Mouse (Mus musculus): ENCODE results near the gene Ccdc61. TPM values are rescaled to one million over a fixed set of nuclear protein-coding genes. Genes with fewer than 3 reads are reported as not detected.
A peak's percentile ranks its signal among the peaks of the same experiment; 100 is the strongest.

Ccdc61 gene
- polyA plus RNA-seq, 1 experiment from 2014 or later, result 8.4 TPM

GRCm38 (mm10) chr7:18922807-18923206, 12.6 kb upstream of the Ccdc61 start:
- peaks cover 48% of the 10 kb centered on the region for H3K27me3 ChIP-seq (ENCODE audit: control insufficient read depth, insufficient read depth, low read depth, low read length)
- no peaks in the 10 kb centered on the region for H3K4me1 ChIP-seq (ENCODE audit: control insufficient read depth, low read depth, low read length)
- no peak overlapping the region for H3K4me2 ChIP-seq (ENCODE audit: low read depth, low read length)
- no peaks in the 10 kb centered on the region for H3K36me3 ChIP-seq (ENCODE audit: control insufficient read depth, insufficient read depth)
- H3K9me3 ChIP-seq (replicated peaks; ENCODE audit: control insufficient read depth, low read length), result no peaks in the 10 kb centered on the region
- WGBS (ENCODE audit: insufficient replicate concordance), result 36% methylated on average over 5 of the region's 5 CpGs
- no peak overlapping the region for H3K9ac ChIP-seq (ENCODE audit: low read depth, low read length)
- no peak for ATAC-seq (ENCODE audit: low read depth)
- H3K27ac ChIP-seq (ENCODE audit: low read length), result no peak overlapping the region
- H3K4me3 ChIP-seq (ENCODE audit: low read depth, low read length), result no peak overlapping the region

- no peak overlapping the region for H3K4me3 ChIP-seq (ENCODE audit: low read depth, low read length)
- H3K27ac ChIP-seq (ENCODE audit: low read length), result no peak overlapping the region
- no peak overlapping the region for H3K9ac ChIP-seq (ENCODE audit: low read depth, low read length)
- H3K4me2 ChIP-seq (ENCODE audit: low read depth, low read length), result no peak overlapping the region
- 0 out of 2 replicates have a peak, but pooled peaks have one; percentile 32 for ATAC-seq (ENCODE audit: low read depth)
- H3K27me3 ChIP-seq (ENCODE audit: control insufficient read depth, insufficient read depth, low read depth, low read length), result peaks cover 31% of the 10 kb centered on the region
- H3K36me3 ChIP-seq (ENCODE audit: control insufficient read depth, insufficient read depth), result no peaks in the 10 kb centered on the region
- WGBS (ENCODE audit: insufficient replicate concordance), result 5% methylated on average over 12 of the region's 12 CpGs
- H3K9me3 ChIP-seq (replicated peaks; ENCODE audit: control insufficient read depth, low read length), result no peaks in the 10 kb centered on the region
- H3K4me1 ChIP-seq (ENCODE audit: control insufficient read depth, low read depth, low read length), result no peaks in the 10 kb centered on the region
Measured at GRCm38 (mm10) chr7:18921069-18921468, 10.9 kb upstream of the Ccdc61 start.

- no peaks in the 10 kb centered on the region for H3K36me3 ChIP-seq (ENCODE audit: control insufficient read depth, insufficient read depth)
- H3K9me3 ChIP-seq (replicated peaks; ENCODE audit: control insufficient read depth, low read length), result no peaks in the 10 kb centered on the region
- H3K4me1 ChIP-seq (ENCODE audit: control insufficient read depth, low read depth, low read length), result no peaks in the 10 kb centered on the region
- no peak overlapping the region for H3K9ac ChIP-seq (ENCODE audit: low read depth, low read length)
- H3K27me3 ChIP-seq (ENCODE audit: control insufficient read depth, insufficient read depth, low read depth, low read length), result peaks cover 8% of the 10 kb centered on the region; the same call in 1 of the 2 replicates
- no peak overlapping the region for H3K27ac ChIP-seq (ENCODE audit: low read length)
- ATAC-seq (ENCODE audit: low read depth), result no peak
- H3K4me3 ChIP-seq (ENCODE audit: low read depth, low read length), result no peak overlapping the region
- 53% methylated on average over 3 of the region's 3 CpGs for WGBS (ENCODE audit: insufficient replicate concordance)
- no peak overlapping the region for H3K4me2 ChIP-seq (ENCODE audit: low read depth, low read length)
Measured at GRCm38 (mm10) chr7:18917931-18918330, 7.7 kb upstream of the Ccdc61 start.

GRCm38 (mm10) chr7:18916254-18916653, 6.0 kb upstream of the Ccdc61 start:
- no peak for ATAC-seq (ENCODE audit: low read depth)
- Histone ChIP-seq H3K4me2 (ENCODE audit: low read depth, low read length) (no peak overlapping the region), H3K27ac (ENCODE audit: low read length) (no peak overlapping the region), H3K4me3 (ENCODE audit: low read depth, low read length) (no peak overlapping the region), H3K36me3 (ENCODE audit: control insufficient read depth, insufficient read depth) (no peaks in the 10 kb centered on the region), H3K9ac (ENCODE audit: low read depth, low read length) (no peak overlapping the region), H3K27me3 (ENCODE audit: control insufficient read depth, insufficient read depth, low read depth, low read length) (peaks cover 3% of the 10 kb centered on the region; the same call in 1 of the 2 replicates), H3K4me1 (ENCODE audit: control insufficient read depth, low read depth, low read length) (no peaks in the 10 kb centered on the region), H3K9me3 (replicated peaks; ENCODE audit: control insufficient read depth, low read length) (no peaks in the 10 kb centered on the region)
- 50% methylated on average over 4 of the region's 4 CpGs for WGBS (ENCODE audit: insufficient replicate concordance)

GRCm38 (mm10) chr7:18909797-18910196, 418 bp downstream of the Ccdc61 start:
- WGBS (ENCODE audit: insufficient replicate concordance), result 4% methylated on average over 17 of the region's 17 CpGs
- H3K9me3 ChIP-seq (replicated peaks; ENCODE audit: control insufficient read depth, low read length), result no peaks in the 10 kb centered on the region
- no peaks in the 10 kb centered on the region for H3K36me3 ChIP-seq (ENCODE audit: control insufficient read depth, insufficient read depth)
- no peaks in the 10 kb centered on the region for H3K27me3 ChIP-seq (ENCODE audit: control insufficient read depth, insufficient read depth, low read depth, low read length)
- ATAC-seq (ENCODE audit: low read depth), result 0 out of 2 replicates have a peak, but pooled peaks have one; percentile 15
- peak overlapping the region; percentile 74 for H3K4me3 ChIP-seq (ENCODE audit: low read depth, low read length)
- 0 out of 2 replicates have a peak overlapping the region, but pooled peaks have one; percentile 3 for H3K27ac ChIP-seq (ENCODE audit: low read length)
- H3K4me1 ChIP-seq (ENCODE audit: control insufficient read depth, low read depth, low read length), result peaks cover 15% of the 10 kb centered on the region
- H3K9ac ChIP-seq (ENCODE audit: low read depth, low read length), result peak overlapping the region; percentile 67
- H3K4me2 ChIP-seq (ENCODE audit: low read depth, low read length), result peak overlapping the region; percentile 80

- ATAC-seq (ENCODE audit: low read depth), result no peak
- H3K4me3 ChIP-seq (ENCODE audit: low read depth, low read length), result no peak overlapping the region
- WGBS (ENCODE audit: insufficient replicate concordance), result 67% methylated on average over 3 of the region's 3 CpGs
Measured at GRCm38 (mm10) chr7:18904971-18905370, 5.2 kb downstream of the Ccdc61 start.

GRCm38 (mm10) chr7:18902486-18902885, 7.7 kb downstream of the Ccdc61 start:
- Histone ChIP-seq H3K4me1 (ENCODE audit: control insufficient read depth, low read depth, low read length) (no peaks in the 10 kb centered on the region), H3K9me3 (replicated peaks; ENCODE audit: control insufficient read depth, low read length) (no peaks in the 10 kb centered on the region), H3K9ac (ENCODE audit: low read depth, low read length) (no peak overlapping the region), H3K27me3 (ENCODE audit: control insufficient read depth, insufficient read depth, low read depth, low read length) (no peaks in the 10 kb centered on the region), H3K4me2 (ENCODE audit: low read depth, low read length) (no peak overlapping the region), H3K36me3 (ENCODE audit: control insufficient read depth, insufficient read depth) (no peaks in the 10 kb centered on the region), H3K27ac (ENCODE audit: low read length) (no peak overlapping the region), H3K4me3 (ENCODE audit: low read depth, low read length) (no peak overlapping the region)
- 57% methylated on average over 3 of the region's 3 CpGs for WGBS (ENCODE audit: insufficient replicate concordance)
- ATAC-seq (ENCODE audit: low read depth), result no peak

More at GRCm38 (mm10) chr7:18904971-18905370, 5.2 kb downstream of the Ccdc61 start:
- Histone ChIP-seq H3K9ac (ENCODE audit: low read depth, low read length) (no peak overlapping the region), H3K27me3 (ENCODE audit: control insufficient read depth, insufficient read depth, low read depth, low read length) (no peaks in the 10 kb centered on the region), H3K4me2 (ENCODE audit: low read depth, low read length) (no peak overlapping the region), H3K4me1 (ENCODE audit: control insufficient read depth, low read depth, low read length) (peaks cover 8% of the 10 kb centered on the region; the same call in 1 of the 2 replicates), H3K36me3 (ENCODE audit: control insufficient read depth, insufficient read depth) (no peaks in the 10 kb centered on the region), H3K9me3 (replicated peaks; ENCODE audit: control insufficient read depth, low read length) (no peaks in the 10 kb centered on the region), H3K27ac (ENCODE audit: low read length) (no peak overlapping the region)

GRCm38 (mm10) chr7:18900513-18900912, 9.7 kb downstream of the Ccdc61 start:
- H3K27ac ChIP-seq (ENCODE audit: low read length), result no peak overlapping the region
- no peak for ATAC-seq (ENCODE audit: low read depth)
- no peak overlapping the region for H3K4me2 ChIP-seq (ENCODE audit: low read depth, low read length)
- H3K9ac ChIP-seq (ENCODE audit: low read depth, low read length), result no peak overlapping the region
- no peaks in the 10 kb centered on the region for H3K27me3 ChIP-seq (ENCODE audit: control insufficient read depth, insufficient read depth, low read depth, low read length)
- H3K9me3 ChIP-seq (replicated peaks; ENCODE audit: control insufficient read depth, low read length), result no peaks in the 10 kb centered on the region
- WGBS (ENCODE audit: insufficient replicate concordance), result 54% methylated on average over 2 of the region's 2 CpGs
- no peak overlapping the region for H3K4me3 ChIP-seq (ENCODE audit: low read depth, low read length)
- H3K4me1 ChIP-seq (ENCODE audit: control insufficient read depth, low read depth, low read length), result no peaks in the 10 kb centered on the region
- no peaks in the 10 kb centered on the region for H3K36me3 ChIP-seq (ENCODE audit: control insufficient read depth, insufficient read depth)

GRCm38 (mm10) chr7:18896536-18896935, 13.7 kb downstream of the Ccdc61 start:
- no peak overlapping the region for H3K27ac ChIP-seq (ENCODE audit: low read length)
- H3K36me3 ChIP-seq (ENCODE audit: control insufficient read depth, insufficient read depth), result no peaks in the 10 kb centered on the region
- peaks cover 15% of the 10 kb centered on the region for H3K27me3 ChIP-seq (ENCODE audit: control insufficient read depth, insufficient read depth, low read depth, low read length)
- no peaks in the 10 kb centered on the region for H3K9me3 ChIP-seq (replicated peaks; ENCODE audit: control insufficient read depth, low read length)
- H3K4me3 ChIP-seq (ENCODE audit: low read depth, low read length), result no peak overlapping the region
- WGBS (ENCODE audit: insufficient replicate concordance), result 52% methylated on average over 5 of the region's 5 CpGs
- no peak for ATAC-seq (ENCODE audit: low read depth)
- H3K4me2 ChIP-seq (ENCODE audit: low read depth, low read length), result no peak overlapping the region
- peaks cover 11% of the 10 kb centered on the region for H3K4me1 ChIP-seq (ENCODE audit: control insufficient read depth, low read depth, low read length)
- H3K9ac ChIP-seq (ENCODE audit: low read depth, low read length), result no peak overlapping the region
